ENCODE assay signal across 8 mouse cellular contexts in genomic region chr9:63956052-63956451, GRCm38 (mm10).
DNase-seq lines count a peak whose midpoint lies in the region; ATAC-seq and TF ChIP-seq lines count a peak whose summit lies in the region.

No protein-coding gene starts in this region.

- 35% methylated on average over 9 of the region's 9 CpGs for WGBS in lung, embryonic 14.5 days

- H3K27me3 ChIP-seq in lung, embryonic 14.5 days (ENCODE audit: insufficient read depth, low read length) = no peaks in the 10 kb centered on the region

- 0 out of 2 replicates have a peak overlapping the region, but pooled peaks have one; percentile 18 for H3K27ac ChIP-seq in lung, embryonic 14.5 days (ENCODE audit: low read depth)

- peaks cover 43% of the 10 kb centered on the region for H3K4me1 ChIP-seq in lung, embryonic 14.5 days (ENCODE audit: insufficient read depth)

- TF ChIP-seq CTCF in lung, embryonic 14.5 days (IDR thresholded peaks at IDR 0.05; ENCODE audit: low read depth) = peak; percentile 96

- intact Hi-C loops in gastrocnemius, postnatal 14 days (cut with DNase I; ENCODE audit: low total_unique reads) = loop anchor here (5.0 kb wide), 2 partner anchors 66 to 131 kb away; partner anchors contain the start of gene Smad6

- peaks cover 31% of the 10 kb centered on the region for H3K36me3 ChIP-seq in lung, embryonic 14.5 days (ENCODE audit: insufficient read depth)

- no peak for ATAC-seq in lung, embryonic 14.5 days (ENCODE audit: insufficient read depth)
- no peak for ATAC-seq in erythroblast, adult 5-6 weeks (replicated peaks; ENCODE audit: low FRiP score, poor library complexity, severe bottlenecking)

- peak; percentile 45 for DNase-seq in 3134 (ENCODE audit: extremely low read depth, insufficient read length, low spot score)
- DNase-seq in CD8-positive naive resting alpha-beta T cell, adult 2 months (ENCODE audit: low read depth in 2 of 2, low spot score in 2 of 2) = peak; percentile 20 to 46
- peak; percentile 31 for DNase-seq in cerebellum, adult 9-10 months
- DNase-seq in gastrocnemius, postnatal 14 days = peak; percentile 76
- peak; percentile 81 for DNase-seq in kidney, postnatal 14 days
- DNase-seq in lung, embryonic 14.5 days = peak; percentile 89
- DNase-seq in right cerebral cortex, postnatal 4 days = peak; percentile 79

- H3K9me3 ChIP-seq in lung, embryonic 14.5 days (ENCODE audit: low read depth, low read length) = no peaks in the 10 kb centered on the region

- no peak overlapping the region for H3K4me3 ChIP-seq in lung, embryonic 14.5 days (ENCODE audit: low read depth, low read length)

- no peak overlapping the region for H3K4me2 ChIP-seq in lung, embryonic 14.5 days

- H3K9ac ChIP-seq in lung, embryonic 14.5 days = no peak overlapping the region

Comparison
In these comparisons a context has a peak if more than half of its experiments do, and no peak if none do; other contexts are left out.
1. DNase-seq: peak in every context shown above with its lines; median percentile 89 in lung, embryonic 14.5 days; 81 in kidney, postnatal 14 days; 79 in right cerebral cortex, postnatal 4 days; 76 in gastrocnemius, postnatal 14 days; 45 in 3134; 33 in CD8-positive naive resting alpha-beta T cell, adult 2 months; 31 in cerebellum, adult 9-10 months.